ENCODE assay signal across 9 mouse cellular contexts in the genomic region with DNA sequence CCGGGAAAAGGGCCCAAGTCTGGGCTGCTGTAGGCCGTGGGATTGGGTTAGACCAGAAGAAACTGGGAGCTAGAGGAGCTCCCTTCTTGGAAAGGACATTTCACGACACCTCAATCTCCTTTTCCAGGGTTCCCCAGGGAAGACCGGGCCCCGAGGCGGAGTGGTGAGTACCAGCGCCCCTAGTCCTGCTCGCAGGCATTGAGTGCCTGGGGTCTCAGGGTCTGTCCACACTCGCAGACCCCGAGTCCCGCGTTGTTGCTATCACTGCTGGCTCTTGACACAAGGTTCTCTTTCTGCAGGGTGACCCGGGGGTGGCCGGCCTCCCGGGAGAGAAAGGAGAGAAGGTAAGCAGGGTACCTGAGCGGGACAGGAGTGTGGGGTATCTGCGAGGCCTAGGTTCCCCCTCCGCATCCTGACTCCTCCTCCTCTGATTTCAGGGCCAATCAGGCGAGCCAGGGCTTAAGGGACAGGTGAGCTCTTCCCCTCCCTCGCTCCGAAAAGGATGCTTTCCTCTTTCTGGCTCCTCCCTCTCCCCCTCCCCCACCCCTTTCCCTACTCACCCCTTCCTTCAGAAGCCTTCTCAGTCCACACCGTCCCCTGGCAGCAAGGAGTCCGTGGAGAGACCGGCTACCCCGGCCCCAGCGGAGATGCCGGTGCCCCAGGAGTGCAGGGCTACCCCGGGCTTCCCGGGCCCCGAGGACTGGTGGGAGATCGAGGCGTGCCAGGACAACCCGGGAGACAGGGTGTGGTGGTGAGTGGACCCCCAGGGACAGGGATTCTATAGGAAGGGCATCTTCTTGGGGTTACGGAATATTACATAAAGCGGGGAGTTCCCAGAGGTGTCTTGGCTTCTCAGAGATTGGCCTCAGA. TPM values are rescaled to one million over a fixed set of nuclear protein-coding genes. Genes with fewer than 3 reads are reported as not detected.
DNase-seq lines count a peak whose midpoint lies in the region; ATAC-seq and TF ChIP-seq lines count a peak whose summit lies in the region.
"Had no signal": no experiment of that assay in that cellular context is flagged by ENCODE, and none has a peak within 500 bp of the region (broad histone marks: within the 10 kb centered on the region; RNA-seq: fewer than 3 reads in every experiment).

No protein-coding gene starts in this region.

- no peaks in the 10 kb centered on the region for H3K36me3 ChIP-seq in testis, adult 2 months (ENCODE audit: control insufficient read depth, insufficient read depth, low read length)
- H3K36me3 ChIP-seq in limb, embryonic 12.5 days: peaks cover 59% of the 10 kb centered on the region

- no peak for TF ChIP-seq POLR2A in testis, adult 2 months (IDR thresholded peaks at IDR 0.05; ENCODE audit: control insufficient read depth, low read depth, low read length)

- peak overlapping the region; percentile 10; the same call in 1 of the 2 replicates for H3K4me3 ChIP-seq in testis, adult 2 months (ENCODE audit: control insufficient read depth, low read depth, low read length)
- peak overlapping the region; percentile 24 for H3K4me3 ChIP-seq in limb, embryonic 12.5 days (replicated peaks)

- H3K9me3 ChIP-seq in limb, embryonic 12.5 days: no peaks in the 10 kb centered on the region

- peak overlapping the region; percentile 44 for H3K4me2 ChIP-seq in limb, embryonic 12.5 days

- peaks cover 11% of the 10 kb centered on the region for H3K4me1 ChIP-seq in testis, adult 2 months (ENCODE audit: control insufficient read depth, insufficient read depth, low read length)
- H3K4me1 ChIP-seq in limb, embryonic 12.5 days (replicated peaks): peaks cover 6% of the 10 kb centered on the region; the same call in 1 of the 2 replicates

- H3K27ac ChIP-seq in testis, adult 2 months (ENCODE audit: control insufficient read depth, insufficient read depth, low read depth, low read length): no peak overlapping the region
- no peak overlapping the region for H3K27ac ChIP-seq in limb, embryonic 12.5 days

- no peak overlapping the region for H3K9ac ChIP-seq in limb, embryonic 12.5 days (replicated peaks)

- no peak; the same call in 1 of the 2 replicates for ATAC-seq in limb, embryonic 12.5 days (ENCODE audit: insufficient number of reproducible peaks, insufficient read depth, low FRiP score, low TSS enrichment, low read depth)
- no peak for ATAC-seq in megakaryocyte, adult 5-6 weeks (ENCODE audit: poor library complexity, severe bottlenecking)

- WGBS in limb, embryonic 12.5 days: 8% methylated on average over 35 of the region's 35 CpGs

- TF ChIP-seq CTCF in testis, adult 2 months (IDR thresholded peaks at IDR 0.05; ENCODE audit: control insufficient read depth, insufficient read depth, insufficient replicate concordance, low read depth, low read length): no peak

- no peaks in the 10 kb centered on the region for H3K27me3 ChIP-seq in testis, adult 2 months (ENCODE audit: control insufficient read depth, insufficient read depth, low read length)
- H3K27me3 ChIP-seq in limb, embryonic 12.5 days: peaks cover 33% of the 10 kb centered on the region

- DNase-seq in embryo, embryonic 10.5 days (ENCODE audit: low spot score): peak; percentile 23
- DNase-seq in embryo, embryonic 10 days (ENCODE audit: low spot score): no peak
- no peak for DNase-seq in testis, postnatal 10 days (ENCODE audit: low spot score)
- DNase-seq in gastrocnemius, adult 8-10 months (ENCODE audit: low spot score in 2 of 2): no peak
- DNase-seq in spleen, adult 18-20 months: no peak

RNA-seq across cellular contexts. Expression of gene Col9a2, which starts 13.5 kb away (rescaled TPM):
- 0.04 and 0.10 TPM in 2 replicates for polyA plus RNA-seq in testis, adult 2 months (2012; rRNA removed)
- polyA plus RNA-seq in limb, embryonic 12.5 days (2016; fragmentation: Nextera tagmentation; extraction: Ambion mirVana): 78.8 and 84.2 TPM in 2 replicates
- not detected in 2 replicates for total RNA-seq in megakaryocyte, adult 5-6 weeks (2015)
- total RNA-seq in megakaryocyte, adult 5-6 weeks (2017): not detected in 2 replicates
- under 1 TPM in 2 of 4 experiments, not detected in 2; 0.13 to 0.44 TPM for total RNA-seq in gastrocnemius, adult 8-10 months (2022)

RNA-seq across cellular contexts. Expression of gene Smap2, which starts 35.6 kb away (rescaled TPM):
- polyA plus RNA-seq in testis, adult 2 months (2012; rRNA removed): 14.1 and 17.2 TPM in 2 replicates
- polyA plus RNA-seq in limb, embryonic 12.5 days (2016; fragmentation: Nextera tagmentation; extraction: Ambion mirVana): 16.9 and 20.3 TPM in 2 replicates
- 95.9 and 115 TPM in 2 replicates for total RNA-seq in megakaryocyte, adult 5-6 weeks (2015)
- 37.2 and 62.2 TPM in 2 replicates for total RNA-seq in megakaryocyte, adult 5-6 weeks (2017)
- 10 to 100 TPM; 11.5 to 15.2 (median 14.0) TPM for total RNA-seq in gastrocnemius, adult 8-10 months (2022)

RNA-seq across cellular contexts. Expression of gene Zmpste24, which starts 45.4 kb away (rescaled TPM):
- polyA plus RNA-seq in testis, adult 2 months (2012; rRNA removed): 6.3 and 7.8 TPM in 2 replicates
- polyA plus RNA-seq in limb, embryonic 12.5 days (2016; fragmentation: Nextera tagmentation; extraction: Ambion mirVana): 24.2 and 24.5 TPM in 2 replicates
- total RNA-seq in megakaryocyte, adult 5-6 weeks (2015): 61.3 and 63.0 TPM in 2 replicates
- 62.0 and 80.7 TPM in 2 replicates for total RNA-seq in megakaryocyte, adult 5-6 weeks (2017)
- total RNA-seq in gastrocnemius, adult 8-10 months (2022): 10 to 100 TPM; 18.3 to 22.8 (median 18.8) TPM

RNA-seq across cellular contexts. Expression of gene Tmco2, which starts 56.3 kb away (rescaled TPM):
- 418 and 582 TPM in 2 replicates for polyA plus RNA-seq in testis, adult 2 months (2012; rRNA removed)
- polyA plus RNA-seq in limb, embryonic 12.5 days (2016; fragmentation: Nextera tagmentation; extraction: Ambion mirVana): not detected in 2 replicates
- total RNA-seq in megakaryocyte, adult 5-6 weeks (2015): not detected in 2 replicates
- total RNA-seq in megakaryocyte, adult 5-6 weeks (2017): not detected in 2 replicates
- total RNA-seq in gastrocnemius, adult 8-10 months (2022): not detected
- polyA plus RNA-seq: large intestine, adult 2 months had no signal
